Mouse (Mus musculus) left cerebral cortex, adult 8-10 months (tissue): ENCODE measurements around the gene Pbsn. TPM values are rescaled to one million over a fixed set of nuclear protein-coding genes. Genes with fewer than 3 reads are reported as not detected.
"Not testable (repeated sequence)": the region's sequence is repeated elsewhere in the genome, so short reads cannot be mapped to it uniquely, and the experiment has no call there.

ENCODE experiments used
- DNase-seq, 2 experiments: peaks; one replicate each; pipeline ENCODE4 v3.0.0; 2022; ENCODE audit warnings: low spot score in 2 of 2
- total RNA-seq, 4 experiments: library from RNA; stranded (reverse); gene quantifications; 2 replicates each; pipeline ENCODE4 v1.2.4; 2022

The Pbsn gene
- not detected for total RNA-seq

- DNase-seq: no peak
These were observed at the start of gene Pbsn for GRCm38 (mm10) chrX:77853523-77853922. Gene Pbsn (minus strand): TSS chrX:77853623.

DNA sequence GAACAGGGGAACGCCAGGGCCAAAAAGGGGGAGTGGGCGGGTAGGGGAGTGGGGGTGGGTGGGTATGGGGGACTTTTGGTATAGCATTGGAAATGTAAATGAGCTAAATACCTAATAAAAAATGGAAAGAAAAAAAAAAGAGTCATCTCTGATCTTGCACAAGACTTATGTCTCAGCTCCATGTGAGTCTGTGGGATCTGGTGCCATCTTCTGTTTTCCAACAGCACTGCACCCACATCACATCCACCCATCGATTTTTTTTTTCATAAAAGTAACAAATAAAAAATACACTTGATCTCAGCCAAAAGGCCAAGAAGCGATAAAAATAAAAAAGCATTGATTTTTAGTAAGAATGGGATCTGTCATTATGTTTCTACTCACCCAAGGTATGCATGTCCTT lies 26.6 kb upstream of the Pbsn start:
- not testable (repeated sequence) for DNase-seq

DNA sequence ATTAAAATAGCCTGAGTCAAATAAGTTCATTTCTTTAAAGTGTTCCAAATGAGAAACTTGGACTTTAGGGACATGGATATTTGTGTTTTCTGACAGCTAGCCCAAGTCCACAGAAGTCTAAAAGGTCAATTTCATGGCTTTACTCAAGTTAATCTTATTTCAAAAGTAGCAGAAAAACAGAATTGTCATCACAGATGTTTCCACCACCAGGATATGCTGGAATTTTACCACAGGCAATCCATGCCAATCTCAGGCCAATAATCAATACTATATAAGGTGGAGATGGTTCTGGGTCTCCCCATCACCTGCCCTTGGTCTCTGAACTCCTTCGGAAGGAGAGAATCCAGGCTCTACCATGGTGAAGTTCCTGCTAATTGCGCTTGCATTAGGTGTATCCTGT lies 11.0 kb upstream of the Pbsn start, which contains the start of gene Gm14744:
Gene Gm14744 (plus strand): TSS at position 301 of the 400 bp plus-strand sequence.
- DNase-seq: not testable (repeated sequence)

DNA sequence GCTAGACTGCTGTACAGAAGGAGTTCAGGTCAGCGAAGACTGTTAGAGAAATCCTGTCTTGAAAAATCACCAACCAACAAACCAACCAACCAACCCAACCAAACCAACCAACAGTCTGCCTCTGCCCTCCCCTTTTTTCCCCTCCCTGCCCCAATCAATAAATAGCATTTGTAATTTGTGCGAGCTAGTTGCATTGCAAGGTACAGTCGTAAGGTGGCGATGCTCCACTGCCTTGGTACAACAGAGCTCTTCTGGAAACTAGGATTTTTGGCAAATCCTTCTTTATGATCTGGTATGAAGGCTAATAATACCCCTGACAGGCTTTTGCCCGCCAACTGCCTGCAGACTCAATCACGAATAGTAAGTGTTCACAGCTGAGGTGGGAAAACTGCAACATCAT lies 41.4 kb downstream of the Pbsn start:
- DNase-seq: no peak

DNA sequence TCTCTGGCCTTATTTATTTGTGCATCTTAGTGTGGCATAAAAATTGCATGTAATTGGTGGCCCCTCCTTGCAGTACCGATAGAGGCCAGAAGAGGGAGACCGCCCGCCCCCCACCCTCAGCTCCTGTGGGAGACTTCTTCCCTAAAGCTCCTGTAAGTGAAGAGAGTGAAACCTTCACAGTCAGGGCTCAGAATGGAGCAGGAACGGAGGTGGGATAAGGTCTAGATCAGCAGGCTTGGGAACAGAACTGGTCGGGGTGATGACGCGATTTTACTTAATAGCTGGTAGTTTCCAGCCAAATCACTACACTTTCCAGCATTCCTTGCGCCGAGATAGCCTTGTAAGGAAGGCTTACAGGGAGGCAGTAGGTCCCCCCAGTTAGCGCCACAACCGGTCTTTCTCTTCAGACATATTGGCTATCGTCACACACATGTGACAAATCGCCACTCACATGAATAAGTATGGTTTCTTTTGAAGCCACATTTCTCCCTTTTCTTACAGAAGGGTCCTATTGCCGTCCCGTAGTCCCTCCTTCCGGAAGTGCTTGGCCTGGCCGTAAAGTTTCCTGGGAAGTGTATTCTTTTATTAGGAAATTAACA lies 42.7 kb downstream of the Pbsn start:
- DNase-seq: peak; percentile 46 to 71

DNA sequence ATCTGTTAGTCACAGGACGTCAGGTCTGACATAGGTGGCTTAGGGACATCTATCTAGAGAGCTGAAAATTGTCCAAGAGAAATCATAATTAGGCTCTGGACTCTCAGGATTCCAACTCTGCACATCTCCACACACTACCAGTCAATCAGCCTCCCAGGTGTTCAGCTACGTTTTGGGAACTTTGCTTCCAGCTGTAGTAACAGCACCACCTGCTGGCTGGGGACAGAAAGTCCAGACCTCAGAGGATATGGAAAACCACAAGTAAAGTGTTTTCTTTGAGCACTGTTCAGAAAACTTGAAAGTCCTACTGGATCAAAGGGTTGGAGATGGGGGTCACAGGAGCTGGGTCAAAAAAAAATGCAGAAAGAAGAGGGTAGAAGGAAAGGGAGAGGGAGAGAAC lies 44.8 kb downstream of the Pbsn start:
- DNase-seq: no peak

GRCm38 (mm10) chrX:77802293-77802692 lies 51.1 kb downstream of the Pbsn start:
- DNase-seq: no peak

DNA sequence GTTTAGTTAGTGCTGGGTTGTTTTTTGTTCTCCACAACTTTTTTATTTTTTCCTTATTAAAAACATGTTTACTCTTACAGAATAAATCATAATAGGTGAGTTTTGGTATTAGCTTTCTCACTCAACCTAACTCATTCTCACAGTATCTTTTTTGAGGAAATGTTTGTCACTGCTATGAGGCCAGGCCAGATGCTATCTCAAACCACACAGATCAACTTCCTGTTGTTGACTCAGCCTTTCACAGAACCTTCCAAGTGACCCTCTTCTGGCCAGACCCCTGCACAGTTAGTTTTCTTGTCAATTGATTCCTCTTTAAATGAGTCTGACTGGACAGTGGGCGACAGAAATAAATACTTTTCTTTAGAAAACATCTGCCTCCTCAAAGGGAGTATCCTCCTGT lies 51.9 kb downstream of the Pbsn start:
- DNase-seq: no peak

- DNase-seq: no peak
These were observed 53.9 kb downstream of the Pbsn start for GRCm38 (mm10) chrX:77799554-77799953.

DNA sequence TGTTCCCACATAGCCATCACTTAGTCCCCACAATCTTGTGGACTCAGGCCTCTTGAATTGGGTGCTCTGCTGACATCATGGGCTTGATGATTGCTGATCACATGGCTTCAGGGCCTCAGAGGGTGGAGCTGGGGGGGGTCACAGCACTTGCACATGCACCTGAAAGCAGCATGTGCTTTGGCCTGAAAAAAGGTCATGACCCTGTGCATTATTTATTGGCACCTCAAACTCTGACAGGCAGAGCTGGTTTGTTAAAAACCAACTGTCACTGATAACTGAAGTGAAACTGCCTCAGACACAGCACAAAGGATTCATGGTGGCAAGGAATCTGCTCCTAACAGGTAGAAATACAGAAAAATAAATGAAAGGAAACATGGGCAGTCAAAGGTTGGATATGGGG lies 55.6 kb downstream of the Pbsn start:
- DNase-seq: no peak

GRCm38 (mm10) chrX:77796916-77797315 lies 56.5 kb downstream of the Pbsn start:
- DNase-seq: no peak

GRCm38 (mm10) chrX:77796238-77796835 lies 57.1 kb downstream of the Pbsn start, which contains the start of gene Prkx:
Gene Prkx (minus strand): TSS chrX:77796278.
- DNase-seq: peak; percentile 22 to 44

GRCm38 (mm10) chrX:77795858-77796174 lies 57.6 kb downstream of the Pbsn start:
- DNase-seq: peak; percentile 68 to 87

DNA sequence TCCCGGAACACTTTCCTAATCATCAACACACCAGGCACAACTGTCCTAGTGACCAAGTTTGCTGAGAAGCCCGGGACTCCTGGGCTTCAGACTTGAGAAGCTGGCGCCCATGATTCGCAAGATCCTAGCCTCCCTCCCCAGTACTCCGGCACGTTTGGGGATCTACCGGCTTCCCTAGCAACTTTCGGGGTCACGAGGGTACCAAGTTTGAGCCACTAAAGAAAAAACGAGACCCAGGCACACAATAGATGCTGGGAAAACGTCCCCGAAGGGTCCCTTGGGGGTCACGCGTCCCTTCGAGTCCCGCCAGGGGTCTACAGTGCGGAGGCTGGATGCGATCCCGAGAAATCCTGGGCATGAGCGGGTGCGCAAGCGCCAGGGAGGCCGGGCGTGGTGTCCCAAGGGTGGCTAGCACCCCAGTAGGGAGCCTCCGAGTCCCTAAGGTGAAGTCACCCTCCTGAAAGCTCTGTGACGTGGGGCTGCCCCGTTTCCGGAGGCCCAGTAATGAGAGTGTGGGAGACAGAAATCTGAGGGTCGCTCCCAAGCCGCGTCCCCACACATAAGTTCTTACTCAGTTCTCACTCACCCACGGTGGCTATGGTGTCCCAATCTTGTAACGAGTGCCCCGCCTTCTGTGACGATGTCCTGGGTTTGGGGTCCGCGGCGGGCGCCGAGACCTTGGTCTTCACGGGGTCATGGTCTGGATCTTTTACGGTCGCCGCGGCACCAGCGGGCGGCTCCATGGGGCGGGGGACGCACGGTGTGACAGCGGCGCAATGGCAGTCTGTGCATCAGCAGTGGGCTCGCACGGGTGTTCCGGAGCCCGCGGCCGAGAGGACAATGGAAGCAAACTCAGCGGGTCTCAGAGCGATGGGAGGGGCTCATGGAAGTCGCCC lies 58.2 kb downstream of the Pbsn start:
- no peak for DNase-seq

- peak in 1 of 2 experiments; percentile 18 for DNase-seq
These were observed 64.7 kb downstream of the Pbsn start for GRCm38 (mm10) chrX:77788675-77789074.

Other genes starting within 250 kb of the Pbsn start
- gene Prkx, start 57.3 kb downstream of the Pbsn start, total RNA-seq: 10 to 100 TPM in 3 of 4 experiments, 1 to 10 TPM in 1; 9.9 to 11.3 (median 10.6) TPM
- not detected for gene Gm14744, start 11.1 kb upstream of the Pbsn start, total RNA-seq
- gene 5430402E10Rik, start 71.4 kb upstream of the Pbsn start, total RNA-seq: not detected
- gene Obp1a, start 237.8 kb upstream of the Pbsn start, total RNA-seq: not detected